Comparison of ENCODE assay signal across 26 mouse cellular contexts in genomic region chr5:128746261-128746660, GRCm38 (mm10). TPM values are rescaled to one million over a fixed set of nuclear protein-coding genes. Genes with fewer than 3 reads are reported as not detected.
DNase-seq lines count a peak whose midpoint lies in the region; TF ChIP-seq lines count a peak whose summit lies in the region.
"Had no signal": no experiment of that assay in that cellular context is flagged by ENCODE, and none has a peak within 500 bp of the region (broad histone marks: within the 10 kb centered on the region; RNA-seq: fewer than 3 reads in every experiment).

No protein-coding gene starts in this region.

- peak; percentile 36 to 48 for DNase-seq in frontal cortex, adult 2 months (ENCODE audit: extremely low spot score in 1 of 2, low spot score in 1 of 2)
- DNase-seq in frontal cortex, postnatal 14 days (ENCODE audit: low spot score in 2 of 2), result no peak
- peak; percentile 29 for DNase-seq in right cerebral cortex, adult 18-20 months
- no peak for DNase-seq in right cerebral cortex, postnatal 25 days
- peak; percentile 10 for DNase-seq in brain, embryonic 14.5 days (ENCODE audit: low read depth)
- peak; percentile 57 for DNase-seq in telencephalon, adult 2 months (ENCODE audit: low read depth, low spot score)
- no peak for DNase-seq in ovary, postnatal 10 days (ENCODE audit: low spot score)
- DNase-seq: adrenal gland, postnatal 36 days; cerebellum, adult 8-10 months; cerebellum, postnatal 25 days; gastrocnemius, adult 2 months; heart, postnatal 14 days; kidney, adult 2 months; liver, postnatal 0 days; lung, postnatal 36 days; thymus, postnatal 14 days had no signal

- TF ChIP-seq CTCF in brain, embryonic 14.5 days (IDR thresholded peaks at IDR 0.05; ENCODE audit: borderline replicate concordance, extremely low read depth, insufficient read depth, insufficient read length), result no peak

- TF ChIP-seq POLR2A in brain, embryonic 14.5 days (IDR thresholded peaks at IDR 0.05; ENCODE audit: borderline replicate concordance, extremely low read depth, insufficient read depth, insufficient read length, poor library complexity, severe bottlenecking), result no peak

RNA-seq across cellular contexts. Expression of gene Piwil1, which starts 43.9 kb away (rescaled TPM):
- polyA plus RNA-seq in frontal cortex, adult 2 months (2012; rRNA removed), result 0.06 and 0.21 TPM in 2 replicates
- 0.24 and 0.30 TPM in 2 replicates for polyA plus RNA-seq in brain, embryonic 14.5 days (2012; rRNA removed)
- polyA plus RNA-seq: embryonic facial prominence, embryonic 10.5 days; embryonic facial prominence, embryonic 15.5 days; heart, embryonic 14.5 days; hindbrain, embryonic 10.5 days; inflammation-experienced regulatory T-cells, adult 6 months; kidney, postnatal 0 days; large intestine, adult 2 months; liver, embryonic 12.5 days; liver, postnatal 0 days; lung, embryonic 16.5 days; urinary bladder, adult 2 months had no signal

Comparison
In these comparisons a context has a peak if more than half of its experiments do, and no peak if none do; other contexts are left out.
1. DNase-seq: peak in frontal cortex, adult 2 months (2 of 2), right cerebral cortex, adult 18-20 months (single experiment), brain, embryonic 14.5 days (single experiment) and telencephalon, adult 2 months (single experiment); none in frontal cortex, postnatal 14 days (0 of 2), right cerebral cortex, postnatal 25 days (single experiment) and ovary, postnatal 10 days (single experiment).